Mouse (Mus musculus) lung, adult 2 months (tissue): ENCODE results near the gene Cdk20.
"Not testable (repeated sequence)": the region's sequence is repeated elsewhere in the genome, so short reads cannot be mapped to it uniquely, and the experiment has no call there.

ENCODE experiments used
- CTCF ChIP-seq: fragments of 200-500 bp; IDR thresholded peaks from 2 replicates; pipeline ENCODE4 v1.5.1; 2011; ENCODE audit warnings: mild to moderate bottlenecking, low read length, control low read depth; ENCODE audit not compliant: insufficient read depth
- POLR2A ChIP-seq: fragments of 200-500 bp; IDR thresholded peaks from 2 replicates; pipeline ENCODE4 v1.6.1; 2011; ENCODE audit warnings: low read depth, mild to moderate bottlenecking, control low read depth, low read length, borderline replicate concordance; ENCODE audit errors: extremely low read depth

GRCm38 (mm10) chr13:64457225-64457978 is 25.3 kb downstream of the Cdk20 start:
- TF ChIP-seq CTCF, POLR2A: not testable (repeated sequence)
